Mouse (Mus musculus) left cerebral cortex, adult 8-10 months (tissue): ENCODE data around the gene Dglucy. TPM values are rescaled to one million over a fixed set of nuclear protein-coding genes. Genes with fewer than 3 reads are reported as not detected.
A peak's percentile ranks its signal among the peaks of the same experiment; 100 is the strongest.

ENCODE experiments used
- DNase-seq, 2 experiments: peaks; one replicate each; pipeline ENCODE4 v3.0.0; 2022; ENCODE audit warnings: low spot score in 2 of 2
- total RNA-seq, 4 experiments: library from RNA; stranded (reverse); gene quantifications; 2 replicates each; pipeline ENCODE4 v1.2.4; 2022

Gene Dglucy
- total RNA-seq, 4 experiments from 2014 or later = 10.5 to 14.1 (median 12.7) TPM

DNA sequence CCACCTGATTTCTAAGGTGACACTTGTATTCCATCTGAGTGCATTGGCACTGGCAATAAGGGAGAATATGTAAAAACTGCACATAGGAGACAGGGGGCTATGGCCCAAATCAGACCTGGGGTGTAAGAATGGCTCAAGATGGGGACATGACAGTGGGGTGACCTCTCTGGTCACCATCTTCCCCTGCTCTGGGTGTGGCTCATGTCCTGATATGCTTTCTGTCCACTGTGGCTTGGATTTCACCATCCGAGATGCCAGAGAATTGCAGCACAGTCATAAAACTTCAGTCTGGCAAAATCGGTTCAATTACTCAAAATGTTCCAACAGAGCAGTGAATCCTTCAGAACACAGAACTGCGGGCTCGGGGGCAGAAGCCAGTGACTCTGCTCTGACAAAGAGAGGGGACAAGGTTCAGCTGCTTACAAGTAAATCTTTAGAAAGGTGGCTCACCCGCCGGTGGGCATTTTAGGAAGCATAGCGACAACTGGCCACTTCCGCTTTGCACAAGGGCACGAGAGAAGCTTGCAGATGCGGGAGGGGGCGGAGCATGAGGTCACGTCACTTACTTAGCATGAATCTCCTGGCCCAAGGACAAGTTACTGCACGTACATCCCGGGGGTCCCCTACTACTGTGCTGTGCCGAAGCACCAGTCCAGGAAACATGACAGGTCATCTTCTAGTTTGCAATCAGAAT, 145.9 kb downstream of the Dglucy start:
- no peak for DNase-seq

DNA sequence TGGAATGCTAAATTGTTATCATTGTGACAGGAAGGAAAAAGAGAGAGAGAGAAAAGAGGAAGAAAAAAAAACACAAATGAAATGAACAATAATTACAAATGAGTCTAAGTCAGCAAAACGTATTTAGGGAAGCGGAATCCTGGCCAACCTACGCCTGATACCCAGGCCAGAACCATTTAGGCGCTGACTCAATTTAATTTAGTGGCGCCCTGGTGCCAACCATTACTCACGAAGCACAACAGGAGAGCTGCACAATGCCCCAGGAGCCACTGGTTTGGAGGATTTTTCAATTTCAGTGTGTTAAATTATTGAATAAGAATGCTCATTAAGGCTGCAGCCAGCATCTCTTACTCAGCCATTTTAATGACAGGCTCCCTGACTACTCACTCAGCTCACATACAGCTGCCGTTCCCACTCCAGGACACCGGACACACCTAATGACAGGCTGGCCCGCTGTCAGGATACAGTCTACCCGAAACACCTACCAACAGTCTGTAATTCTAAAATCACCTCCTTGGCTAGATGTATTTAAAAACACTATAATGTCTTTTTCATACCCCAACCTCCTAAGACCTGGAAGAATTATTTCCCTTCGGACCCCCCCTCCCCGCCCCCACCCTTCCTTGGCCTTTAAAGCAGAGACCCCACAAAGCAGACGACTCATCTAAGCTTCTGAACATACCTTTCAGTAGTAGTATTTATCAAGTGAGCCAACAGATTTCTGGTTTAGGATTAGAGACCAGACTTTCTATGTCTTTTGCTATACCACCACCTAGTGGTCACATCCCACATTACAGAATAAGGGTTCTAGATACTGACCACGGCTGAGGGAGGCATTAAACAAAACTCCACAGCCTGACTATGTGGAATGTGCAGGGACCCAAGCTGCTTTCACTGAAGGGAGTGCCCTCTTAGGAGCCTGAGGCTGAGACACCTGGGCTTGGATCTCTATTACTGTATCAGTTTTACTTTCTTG, 147.1 kb downstream of the Dglucy start:
- no peak for DNase-seq

DNA sequence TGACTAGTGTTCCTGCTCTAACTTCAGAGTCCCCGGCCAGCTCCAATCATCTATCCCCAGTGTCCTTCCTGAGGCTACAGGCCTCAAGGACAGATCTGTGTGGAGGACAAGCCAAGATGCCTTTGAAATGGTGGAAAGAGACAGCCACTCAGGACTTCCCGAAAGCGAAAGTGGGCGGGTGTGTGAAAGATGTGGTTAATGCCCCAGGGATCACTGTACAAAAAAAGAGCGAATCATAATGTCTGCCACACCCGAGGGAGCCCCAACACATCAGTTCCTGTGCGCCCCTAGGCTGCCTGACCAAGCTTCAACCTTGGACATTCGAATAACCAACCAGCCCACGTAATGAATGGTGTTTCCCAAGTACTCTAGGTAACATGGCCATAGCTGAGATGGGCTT, 149.4 kb downstream of the Dglucy start:
- no peak for DNase-seq

DNA sequence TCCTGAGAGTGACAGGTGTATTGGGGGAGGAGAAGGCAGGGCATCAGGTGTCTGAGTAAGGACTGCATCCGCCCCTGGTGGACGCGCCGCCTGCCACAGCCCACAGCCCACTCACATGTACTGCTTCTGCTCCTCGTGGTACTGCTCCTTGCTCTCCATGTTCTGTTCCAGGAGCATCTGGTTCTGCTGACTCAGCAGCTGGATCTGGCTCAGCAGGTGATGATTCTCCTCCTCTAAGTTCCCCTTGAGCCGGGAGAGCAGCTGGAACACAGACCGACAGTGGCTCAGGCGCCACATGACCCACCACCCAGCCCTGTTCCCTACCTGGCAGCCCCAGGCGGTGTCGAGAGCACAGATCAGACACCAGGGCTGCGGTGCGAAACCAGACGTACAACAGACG, 152.8 kb downstream of the Dglucy start:
- no peak for DNase-seq

DNA sequence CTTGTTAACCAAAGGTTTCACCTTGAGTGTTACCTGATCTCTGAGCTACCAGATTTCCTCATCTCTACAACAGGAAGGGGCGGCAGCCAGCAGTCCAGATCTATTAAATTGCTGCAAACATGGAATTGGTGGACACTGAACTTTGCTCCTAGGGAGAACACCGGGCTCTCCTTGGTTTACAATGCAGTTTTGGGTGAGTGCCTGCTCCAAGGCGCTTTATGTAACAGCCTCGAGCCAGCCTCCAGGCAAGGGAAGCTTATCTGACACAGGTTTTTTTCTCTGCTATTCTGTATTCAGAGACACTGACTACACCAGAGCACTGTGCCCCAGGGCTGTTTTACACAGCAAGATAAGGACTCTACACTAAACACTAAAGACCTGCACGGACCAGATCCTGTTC, 155.9 kb downstream of the Dglucy start:
- no peak for DNase-seq

DNA sequence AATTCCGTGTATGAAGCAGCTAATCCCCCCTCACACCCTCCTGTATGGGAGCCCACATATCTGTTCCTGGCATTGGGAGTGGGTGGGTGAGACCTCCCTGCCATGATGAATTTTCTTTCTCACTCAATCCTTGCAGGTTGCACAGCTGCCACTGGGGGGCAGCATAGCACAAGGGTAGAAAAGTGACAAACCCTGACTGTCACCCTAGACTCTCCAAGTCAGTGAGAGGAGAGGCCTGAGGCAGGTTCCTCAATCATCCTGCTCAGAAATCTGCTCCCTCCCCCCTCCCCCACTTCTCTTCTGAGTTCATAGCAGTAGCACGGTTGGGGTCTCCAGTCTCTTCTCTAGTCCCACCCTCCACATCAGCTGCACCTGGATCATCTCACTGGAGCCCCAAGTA, 157.3 kb downstream of the Dglucy start:
- DNase-seq = peak in 1 of 2 experiments; percentile 87

DNA sequence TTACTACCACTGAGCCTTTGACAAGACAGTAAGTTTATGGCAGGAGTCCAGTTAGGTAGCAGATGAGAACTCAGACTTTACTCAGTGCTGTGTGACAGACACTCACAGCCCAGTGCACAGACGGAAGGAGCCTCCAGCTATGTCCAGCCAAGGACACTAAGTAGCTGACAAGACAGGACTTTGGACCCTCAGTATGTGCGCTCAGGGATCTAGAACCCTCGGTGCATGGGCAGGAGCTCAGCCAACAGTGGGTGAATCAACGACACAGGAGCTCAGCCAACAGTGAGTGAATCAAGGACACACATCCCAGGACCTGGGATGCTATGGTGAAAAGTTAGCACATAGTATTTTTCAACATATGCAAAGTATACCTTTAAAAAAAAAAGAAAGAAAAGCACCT, 157.9 kb downstream of the Dglucy start:
- no peak for DNase-seq

DNA sequence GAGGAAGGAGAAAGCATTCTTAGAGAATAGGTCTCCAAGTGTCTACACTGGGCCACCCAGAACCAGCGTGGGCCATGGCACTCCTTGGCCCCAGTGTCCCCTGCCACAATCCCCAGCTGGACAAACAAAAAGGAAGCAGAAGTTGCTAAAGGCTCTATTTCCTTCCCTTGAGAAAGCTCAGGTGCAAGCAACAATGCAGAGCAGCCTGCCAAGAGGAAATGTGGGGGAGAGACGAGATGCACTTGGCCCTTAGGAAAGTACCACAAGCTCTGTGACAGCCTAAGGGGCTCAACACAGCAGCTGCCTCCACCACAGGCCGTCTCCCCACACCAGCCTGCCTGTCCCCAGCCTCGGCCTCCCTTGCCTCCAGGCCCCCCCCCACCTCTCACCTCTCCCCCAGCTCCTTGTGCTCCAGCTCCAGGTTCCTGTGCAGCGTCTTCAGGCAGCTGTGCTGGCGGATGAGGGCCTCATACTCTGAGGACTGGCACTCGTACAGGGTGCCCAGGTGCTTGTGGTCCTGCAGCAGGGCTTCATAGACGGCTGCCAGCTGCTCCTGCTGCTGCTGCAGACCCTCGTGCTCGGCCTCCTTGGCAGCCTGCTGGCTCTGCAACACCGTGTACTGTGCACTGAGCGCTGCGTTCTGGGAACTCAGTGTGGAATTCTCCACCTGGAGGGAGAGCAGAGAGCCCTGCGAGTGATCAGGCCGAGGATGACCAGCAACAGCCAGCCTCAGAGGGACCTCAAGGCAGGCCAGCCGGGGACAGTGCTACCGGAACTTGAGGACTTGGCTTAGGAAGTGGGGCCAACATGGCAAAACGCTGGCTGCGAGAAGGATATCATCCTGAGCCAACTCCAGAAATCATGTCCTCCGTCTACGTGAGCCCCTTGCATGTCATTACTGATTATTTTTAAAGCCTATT, 158.8 kb downstream of the Dglucy start:
- DNase-seq = no peak

DNA sequence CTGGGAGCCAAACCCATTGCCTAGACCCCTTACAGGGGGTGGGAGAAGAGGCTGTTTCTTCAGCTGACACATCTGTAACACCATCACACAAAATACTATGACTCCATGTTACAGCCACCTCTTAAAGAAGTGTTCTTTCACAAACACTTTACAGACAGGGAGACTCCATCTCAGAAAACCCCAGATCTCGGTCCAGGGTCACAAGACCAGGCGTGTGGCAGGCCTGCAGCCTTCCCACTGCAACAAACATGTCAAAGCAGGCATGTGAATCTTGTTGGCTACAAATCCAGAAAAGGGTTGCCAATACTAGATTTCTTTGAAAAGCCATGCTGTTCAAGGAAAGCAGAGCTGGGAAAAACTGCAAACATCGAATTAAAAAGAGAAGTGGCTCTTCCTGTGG, 162.5 kb downstream of the Dglucy start:
- no peak for DNase-seq

DNA sequence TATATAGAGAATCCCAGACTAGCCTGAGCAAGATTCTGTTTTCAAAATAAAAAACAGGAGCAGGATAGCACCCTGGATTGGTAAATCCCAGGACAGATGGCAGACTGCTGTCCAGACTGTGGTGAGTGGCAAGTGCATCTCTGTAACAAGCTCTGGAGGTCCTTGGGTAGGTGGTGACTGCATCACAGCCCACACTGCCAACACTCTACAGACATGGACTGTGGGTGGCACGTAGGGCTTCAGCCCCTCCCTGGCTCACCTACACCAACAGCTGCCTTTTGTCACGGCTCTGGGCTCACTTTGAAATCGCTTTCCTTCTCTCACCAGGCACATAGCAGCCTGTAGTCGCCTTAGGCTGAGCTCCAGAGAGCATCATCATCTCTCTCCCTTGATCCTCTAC, 164.3 kb downstream of the Dglucy start:
- DNase-seq = no peak

DNA sequence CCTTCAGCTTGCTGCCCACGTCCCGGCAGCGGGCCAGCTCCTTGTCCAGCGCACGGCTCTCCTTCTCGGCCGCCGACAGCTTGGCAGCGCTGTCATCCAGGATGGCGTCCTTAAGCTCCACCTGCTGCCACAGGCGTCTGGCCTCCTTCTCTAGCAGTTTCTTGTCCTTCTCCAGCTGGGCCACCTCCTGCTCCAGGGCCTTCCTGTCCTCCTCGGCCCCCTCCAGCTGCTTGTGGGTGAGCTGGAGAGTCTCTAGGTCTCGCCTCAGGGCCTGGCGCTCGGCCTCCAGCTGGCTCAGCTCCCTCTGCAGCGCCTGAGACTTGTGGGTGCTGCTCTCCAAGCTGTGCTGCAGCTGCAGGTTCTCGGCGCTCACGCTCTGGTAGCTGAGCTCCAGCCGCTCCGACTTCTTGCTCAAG, 166.1 kb downstream of the Dglucy start:
- no peak for DNase-seq

DNA sequence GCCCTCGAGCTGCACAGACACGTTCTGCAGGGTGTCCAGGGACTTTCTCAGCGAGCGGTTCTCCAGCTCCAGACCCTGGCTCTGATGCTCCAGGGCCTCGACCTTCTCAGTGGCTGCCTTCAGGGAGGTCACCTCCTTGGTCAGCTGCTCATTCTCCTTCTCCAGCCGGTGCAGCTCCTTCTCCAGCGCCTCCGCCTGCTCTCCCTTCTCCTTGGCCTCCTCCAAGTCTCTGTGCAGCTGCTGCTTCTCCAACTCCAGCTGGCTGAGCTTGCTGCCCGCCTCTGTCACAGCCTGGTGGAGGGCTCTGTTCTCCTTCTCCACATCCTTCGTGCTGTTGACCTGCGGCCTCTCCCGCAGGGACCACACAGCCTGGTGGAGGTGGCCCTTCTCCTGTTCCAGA, 166.6 kb downstream of the Dglucy start:
- no peak for DNase-seq

DNA sequence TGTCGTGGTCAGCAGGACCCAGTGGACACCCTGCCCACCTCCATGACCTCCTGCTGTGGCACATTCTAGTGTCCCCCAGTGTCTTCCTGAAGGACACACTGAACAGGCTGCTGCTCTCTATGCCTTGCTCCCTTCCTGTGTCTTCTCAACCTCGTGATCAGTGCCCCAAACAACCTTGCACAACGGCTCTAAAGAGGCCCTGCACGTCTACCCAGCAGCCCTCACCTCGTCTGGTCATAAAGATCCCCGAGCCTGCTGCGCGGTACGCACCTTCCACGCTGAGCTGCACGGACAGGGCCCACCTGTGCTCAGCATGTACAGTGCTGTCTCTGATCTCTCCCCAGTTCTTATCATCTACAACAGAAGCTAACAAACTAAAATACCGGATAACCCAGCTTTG, 167.1 kb downstream of the Dglucy start:
- no peak for DNase-seq

Other genes with a start within 250 kb of the Dglucy start
- gene Rps6ka5, start 52.1 kb upstream of the Dglucy start, total RNA-seq = 10 to 100 TPM; 30.8 to 38.6 (median 34.8) TPM
- 10 to 100 TPM; 11.0 to 13.4 (median 12.4) TPM for gene Gpr68, start 129.1 kb downstream of the Dglucy start, total RNA-seq
- gene Ccdc88c, start 250.0 kb downstream of the Dglucy start, total RNA-seq = 10 to 100 TPM; 28.9 to 31.3 (median 29.3) TPM